Mouse (Mus musculus) midbrain, postnatal 0 days (tissue): Measurements from ENCODE around the gene Sipa1. TPM values are rescaled to one million over a fixed set of nuclear protein-coding genes. Genes with fewer than 3 reads are reported as not detected.

ENCODE experiments used
- ATAC-seq: fragments of 200-750 bp; cut with Nextera tagmentation; 2 replicates; pipeline ENCODE4 v1.8.0; 2017; ENCODE audit warnings: moderate number of reproducible peaks, mild to moderate bottlenecking, moderate TSS enrichment, moderate library complexity; ENCODE audit not compliant: low FRiP score
- DNase-seq: peaks from one replicate; pipeline ENCODE4 v3.0.0-alpha.2; 2015; ENCODE audit warnings: low spot score
- H3K27ac ChIP-seq: fragments of 300-500 bp; sonication (generic); 2 replicates; pipeline ENCODE4 v1.5.1; 2014; ENCODE audit warnings: low read depth, mild to moderate bottlenecking, low read length, mixed read lengths
- H3K27me3 ChIP-seq: fragments of 300-500 bp; sonication (generic); 2 replicates; pipeline ENCODE4 v1.6.1; 2014; ENCODE audit warnings: low read length, control low read depth, mixed read lengths; ENCODE audit not compliant: insufficient read depth
- H3K36me3 ChIP-seq: fragments of 300-500 bp; sonication (generic); 2 replicates; pipeline ENCODE4 v1.6.1; 2014; ENCODE audit warnings: low read length, control low read depth, mixed read lengths; ENCODE audit not compliant: insufficient read depth
- H3K4me1 ChIP-seq: fragments of 300-500 bp; sonication (generic); 2 replicates; pipeline ENCODE4 v1.6.1; 2014; ENCODE audit warnings: mild to moderate bottlenecking, control low read depth, antibody characterized with exemption, low read length, mixed read lengths; ENCODE audit not compliant: insufficient read depth
- H3K4me2 ChIP-seq: fragments of 300-500 bp; sonication (generic); 2 replicates; pipeline ENCODE4 v1.6.1; 2014; ENCODE audit warnings: low read depth, mild to moderate bottlenecking, low read length, mixed read lengths; ENCODE audit not compliant: poor library complexity, severe bottlenecking
- H3K4me3 ChIP-seq: fragments of 300-500 bp; sonication (generic); 2 replicates; pipeline ENCODE4 v1.5.1; 2014; ENCODE audit warnings: low read depth, mild to moderate bottlenecking, low read length, moderate library complexity
- H3K9ac ChIP-seq: fragments of 300-500 bp; sonication (generic); replicated peaks from 2 replicates; pipeline ENCODE4 v1.6.1; 2014; ENCODE audit warnings: mild to moderate bottlenecking, low read length, moderate library complexity, mixed read lengths; ENCODE audit not compliant: poor library complexity, severe bottlenecking
- H3K9me3 ChIP-seq: fragments of 300-500 bp; sonication (generic); 2 replicates; pipeline ENCODE4 v1.6.1; 2016; ENCODE audit warnings: low read length, control low read depth
- CTCF ChIP-seq: IDR thresholded peaks from 2 replicates; pipeline ENCODE4 v1.5.1; 2016; ENCODE audit warnings: antibody characterized with exemption, mild to moderate bottlenecking
- WGBS: fragments of 180-500 bp; shearing (Covaris S2); extraction: QIAGEN DNeasy Blood & Tissue Kit; methylation state at CpG from one replicate; pipeline ENCODE4 v1.1.7; 2014; 5-methylcytosine and 5-hydroxymethylcytosine counted together
- polyA plus RNA-seq: library from polyadenylated mRNA; unstranded; fragments of >200 nt; fragmentation: Nextera tagmentation; extraction: Ambion mirVana; gene quantifications from 2 replicates; pipeline ENCODE4 v1.2.1, GENCODE M21; 2015
- total RNA-seq: library from RNA; depleted of rRNA; stranded (reverse); fragments of >200 nt; gene quantifications from 2 replicates; pipeline ENCODE4 v1.2.3, GENCODE M21; 2014

Gene Sipa1
- total and polyA plus RNA-seq, 2 experiments from 2014 or later, result 18.1 to 26.1 TPM

DNA sequence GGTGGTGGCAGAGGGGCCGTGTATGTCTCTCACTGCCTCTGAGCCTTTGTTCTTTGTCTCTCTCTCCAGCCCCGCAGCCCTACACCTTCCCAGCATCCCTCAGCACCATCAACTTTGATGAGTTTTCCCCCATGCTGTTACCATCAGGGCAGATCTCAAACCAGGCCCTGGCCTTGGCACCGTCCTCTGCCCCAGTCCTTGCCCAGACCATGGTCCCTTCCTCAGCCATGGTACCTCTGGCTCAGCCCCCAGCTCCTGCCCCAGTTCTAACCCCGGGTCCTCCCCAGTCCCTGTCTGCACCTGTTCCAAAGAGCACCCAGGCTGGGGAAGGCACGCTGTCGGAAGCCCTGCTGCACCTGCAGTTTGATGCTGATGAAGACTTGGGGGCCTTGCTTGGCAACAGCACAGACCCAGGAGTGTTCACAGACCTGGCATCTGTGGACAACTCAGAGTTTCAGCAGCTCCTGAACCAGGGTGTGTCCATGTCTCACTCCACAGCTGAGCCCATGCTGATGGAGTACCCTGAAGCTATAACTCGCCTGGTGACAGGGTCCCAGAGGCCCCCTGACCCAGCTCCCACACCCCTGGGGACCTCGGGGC is 16.7 kb downstream of the Sipa1 start:
- Histone ChIP-seq H3K9ac (no peak overlapping the region), H3K4me1 (peaks cover 6% of the 10 kb centered on the region; the same call in 1 of the 2 replicates), H3K27me3 (no peaks in the 10 kb centered on the region), H3K36me3 (peaks cover 56% of the 10 kb centered on the region), H3K4me3 (no peak overlapping the region), H3K27ac (no peak overlapping the region), H3K4me2 (no peak overlapping the region), H3K9me3 (no peaks in the 10 kb centered on the region)
- no peak for DNase-seq
- 91% methylated on average over 8 of the region's 8 CpGs for WGBS
- ATAC-seq, result no peak
- no peak for TF ChIP-seq CTCF

DNA sequence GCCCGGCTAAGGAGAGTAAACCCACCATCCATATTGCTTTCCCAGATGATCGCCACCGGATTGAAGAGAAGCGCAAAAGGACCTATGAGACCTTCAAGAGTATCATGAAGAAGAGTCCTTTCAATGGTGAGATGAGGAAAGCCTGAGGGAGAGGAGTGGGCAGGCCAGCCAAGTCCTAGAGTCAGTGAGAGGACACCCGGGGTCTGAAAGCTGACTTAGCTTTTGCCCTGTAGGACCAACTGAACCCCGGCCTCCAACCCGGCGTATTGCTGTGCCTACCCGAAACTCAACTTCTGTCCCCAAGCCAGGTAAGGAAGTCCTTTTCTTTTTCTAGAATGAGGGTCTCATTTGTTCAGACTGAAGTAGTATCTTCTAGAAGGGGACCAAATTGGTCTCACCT is 18.2 kb downstream of the Sipa1 start:
- Histone ChIP-seq H3K27ac (no peak overlapping the region), H3K9ac (no peak overlapping the region), H3K4me3 (no peak overlapping the region), H3K9me3 (no peaks in the 10 kb centered on the region), H3K4me1 (peaks cover 6% of the 10 kb centered on the region; the same call in 1 of the 2 replicates), H3K4me2 (no peak overlapping the region), H3K27me3 (no peaks in the 10 kb centered on the region), H3K36me3 (peaks cover 65% of the 10 kb centered on the region)
- ATAC-seq, result no peak
- 95% methylated on average over 9 of the region's 9 CpGs for WGBS
- no peak for DNase-seq
- no peak for TF ChIP-seq CTCF

DNA sequence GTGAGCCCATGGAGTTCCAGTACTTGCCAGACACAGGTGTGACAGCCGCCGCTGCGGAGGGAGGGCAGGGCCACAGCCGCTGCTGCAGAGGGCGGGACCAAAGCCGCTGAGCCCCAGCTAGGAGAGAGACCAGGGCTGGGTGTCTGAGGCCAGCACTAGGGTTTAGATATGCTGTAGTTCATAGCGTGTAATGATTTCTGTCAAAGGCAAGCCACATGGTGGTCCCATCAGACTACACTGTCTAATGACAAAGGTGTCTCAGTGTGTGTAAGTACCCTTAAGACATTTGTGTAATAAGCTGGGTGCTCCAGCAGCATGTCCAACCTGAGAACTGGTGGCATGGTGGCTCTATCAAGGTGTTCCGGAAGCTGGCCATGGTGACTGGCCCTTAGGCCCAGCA is 21.9 kb downstream of the Sipa1 start:
- ATAC-seq (no peak), DNase-seq (no peak)
- H3K9me3 ChIP-seq, result no peaks in the 10 kb centered on the region
- no peak overlapping the region for H3K27ac ChIP-seq
- no peak overlapping the region for H3K9ac ChIP-seq
- H3K27me3 ChIP-seq, result no peaks in the 10 kb centered on the region
- no peak overlapping the region for H3K4me3 ChIP-seq
- H3K4me1 ChIP-seq, result peaks cover 9% of the 10 kb centered on the region
- no peak overlapping the region for H3K4me2 ChIP-seq
- peaks cover 66% of the 10 kb centered on the region for H3K36me3 ChIP-seq
- no peak for TF ChIP-seq CTCF
- WGBS, result 93% methylated on average over 8 of the region's 8 CpGs

DNA sequence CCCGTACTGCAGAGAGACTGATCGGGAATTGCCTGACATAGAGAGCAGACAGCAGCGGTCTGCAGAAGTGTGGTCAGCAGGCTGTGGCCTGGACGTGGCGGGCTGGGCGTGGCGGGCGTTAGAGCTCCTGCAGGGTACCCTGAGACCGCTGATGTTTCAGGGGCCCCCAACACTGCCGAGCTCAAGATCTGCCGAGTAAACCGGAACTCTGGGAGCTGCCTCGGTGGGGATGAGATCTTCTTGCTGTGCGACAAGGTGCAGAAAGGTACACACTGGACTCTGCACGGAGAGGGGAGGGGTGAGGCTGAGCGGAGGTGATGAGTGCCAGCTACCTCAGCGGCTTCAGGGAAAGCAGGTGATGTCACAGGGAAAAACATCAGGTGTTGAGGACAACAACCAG is 22.5 kb downstream of the Sipa1 start:
- Histone ChIP-seq H3K4me1 (peaks cover 9% of the 10 kb centered on the region), H3K4me3 (no peak overlapping the region), H3K27me3 (no peaks in the 10 kb centered on the region), H3K4me2 (no peak overlapping the region), H3K9ac (no peak overlapping the region), H3K36me3 (peaks cover 60% of the 10 kb centered on the region), H3K27ac (no peak overlapping the region), H3K9me3 (no peaks in the 10 kb centered on the region)
- ATAC-seq (no peak), DNase-seq (no peak)
- 94% methylated on average over 17 of the region's 17 CpGs for WGBS
- TF ChIP-seq CTCF, result no peak

DNA sequence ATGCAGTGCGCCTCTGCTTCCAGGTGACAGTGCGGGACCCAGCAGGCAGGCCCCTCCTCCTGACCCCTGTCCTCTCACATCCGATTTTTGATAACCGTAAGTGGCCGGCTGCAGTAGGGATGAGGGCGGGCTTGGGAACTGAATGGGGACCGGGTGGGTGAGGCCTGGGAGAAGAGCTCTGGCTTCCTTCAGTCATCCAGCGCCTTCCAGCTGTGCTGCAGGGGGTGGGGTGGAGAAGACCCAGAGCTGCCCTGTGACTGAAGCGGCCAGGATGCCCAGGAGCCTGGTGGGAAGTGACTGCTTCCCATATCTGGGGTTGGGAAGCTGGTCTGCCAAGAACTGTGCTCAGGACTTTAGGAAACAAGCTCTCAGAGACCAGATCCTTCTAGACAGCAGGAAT is 23.2 kb downstream of the Sipa1 start:
- no peak overlapping the region for H3K27ac ChIP-seq
- ATAC-seq, result no peak
- H3K9ac ChIP-seq, result 0 out of 2 replicates have a peak overlapping the region, but pooled peaks have one; percentile 4
- no peaks in the 10 kb centered on the region for H3K27me3 ChIP-seq
- no peak for TF ChIP-seq CTCF
- DNase-seq, result no peak
- 72% methylated on average over 9 of the region's 9 CpGs for WGBS
- peaks cover 9% of the 10 kb centered on the region for H3K4me1 ChIP-seq
- H3K36me3 ChIP-seq, result peaks cover 54% of the 10 kb centered on the region
- no peaks in the 10 kb centered on the region for H3K9me3 ChIP-seq
- no peak overlapping the region for H3K4me2 ChIP-seq
- H3K4me3 ChIP-seq, result no peak overlapping the region

DNA sequence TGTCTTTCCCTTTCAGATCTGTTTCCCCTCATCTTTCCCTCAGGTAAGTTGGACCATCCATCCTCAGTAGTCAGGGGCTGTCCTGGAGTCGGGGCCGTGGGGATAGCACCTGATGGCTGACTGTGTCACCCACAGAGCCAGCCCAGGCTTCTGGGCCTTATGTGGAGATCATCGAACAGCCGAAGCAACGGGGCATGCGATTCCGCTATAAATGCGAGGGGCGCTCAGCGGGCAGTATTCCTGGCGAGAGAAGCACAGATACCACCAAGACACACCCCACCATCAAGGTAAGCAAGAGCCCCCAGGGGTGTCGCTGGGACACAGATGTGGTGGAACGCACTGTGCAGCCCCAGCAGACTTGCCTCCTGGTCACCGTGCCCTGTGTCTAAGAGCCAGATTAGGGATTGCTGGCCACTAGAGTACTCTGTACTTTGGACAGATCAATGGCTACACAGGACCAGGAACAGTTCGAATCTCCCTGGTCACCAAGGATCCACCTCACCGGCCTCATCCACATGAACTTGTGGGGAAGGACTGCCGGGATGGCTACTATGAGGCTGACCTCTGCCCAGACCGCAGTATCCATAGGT is 25.0 kb downstream of the Sipa1 start:
- Histone ChIP-seq H3K4me2 (peak overlapping the region; percentile 90), H3K4me1 (peaks cover 9% of the 10 kb centered on the region), H3K4me3 (peak overlapping the region; percentile 79), H3K27ac (no peak overlapping the region), H3K36me3 (peaks cover 43% of the 10 kb centered on the region), H3K9me3 (no peaks in the 10 kb centered on the region), H3K9ac (peak overlapping the region; percentile 96), H3K27me3 (no peaks in the 10 kb centered on the region)
- 92% methylated on average over 18 of the region's 18 CpGs for WGBS
- TF ChIP-seq CTCF, result no peak
- DNase-seq, result no peak
- ATAC-seq, result no peak
